Mouse (Mus musculus) frontal cortex, postnatal 25 days (tissue): ENCODE measurements around the gene Pop5.

Experiments
- DNase-seq, 2 experiments: peaks; one replicate each; pipeline ENCODE4 v3.0.0; 2022; ENCODE audit warnings: low spot score in 2 of 2

Gene Pop5

DNA sequence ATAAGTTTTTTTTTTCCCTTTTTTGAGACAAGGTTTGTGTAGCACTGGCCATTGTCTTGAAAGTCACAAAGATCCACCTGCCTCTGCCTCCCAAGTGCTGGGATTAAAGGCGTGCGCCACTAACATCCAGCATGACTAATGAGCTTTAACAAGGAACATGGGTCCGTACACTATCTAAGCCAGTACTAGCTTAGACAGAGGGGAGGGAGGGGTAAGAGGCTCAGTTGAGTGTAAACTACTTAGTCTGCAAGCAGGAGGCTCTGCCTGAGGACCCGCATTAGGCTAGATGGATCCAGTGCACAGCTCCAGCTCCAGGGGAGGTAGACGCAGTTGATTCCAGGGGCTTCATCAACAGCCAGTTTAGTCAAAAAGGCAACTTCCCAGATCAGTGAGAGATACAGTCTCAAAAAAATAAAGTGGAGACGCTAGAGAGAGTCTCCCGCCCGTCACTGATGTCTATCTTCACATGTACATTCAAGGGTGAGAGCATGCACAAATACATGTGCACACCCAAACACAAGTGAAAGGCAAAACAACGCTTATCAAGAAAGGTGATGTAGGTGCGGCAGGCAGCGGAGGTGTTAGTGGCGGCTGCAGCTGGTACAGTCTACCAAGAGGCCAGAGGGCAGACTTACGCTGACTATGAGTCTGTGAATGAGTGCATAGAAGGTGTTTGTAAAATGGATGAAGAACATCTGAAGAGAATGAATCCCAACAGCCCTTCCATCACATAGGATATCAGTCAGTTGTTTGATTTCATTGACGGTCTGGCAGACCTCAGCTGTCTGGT lies 27.1 kb downstream of the Pop5 start:
- DNase-seq = no peak

GRCm38 (mm10) chr5:115266340-115266739 lies 30.7 kb downstream of the Pop5 start:
- no peak for DNase-seq

DNA sequence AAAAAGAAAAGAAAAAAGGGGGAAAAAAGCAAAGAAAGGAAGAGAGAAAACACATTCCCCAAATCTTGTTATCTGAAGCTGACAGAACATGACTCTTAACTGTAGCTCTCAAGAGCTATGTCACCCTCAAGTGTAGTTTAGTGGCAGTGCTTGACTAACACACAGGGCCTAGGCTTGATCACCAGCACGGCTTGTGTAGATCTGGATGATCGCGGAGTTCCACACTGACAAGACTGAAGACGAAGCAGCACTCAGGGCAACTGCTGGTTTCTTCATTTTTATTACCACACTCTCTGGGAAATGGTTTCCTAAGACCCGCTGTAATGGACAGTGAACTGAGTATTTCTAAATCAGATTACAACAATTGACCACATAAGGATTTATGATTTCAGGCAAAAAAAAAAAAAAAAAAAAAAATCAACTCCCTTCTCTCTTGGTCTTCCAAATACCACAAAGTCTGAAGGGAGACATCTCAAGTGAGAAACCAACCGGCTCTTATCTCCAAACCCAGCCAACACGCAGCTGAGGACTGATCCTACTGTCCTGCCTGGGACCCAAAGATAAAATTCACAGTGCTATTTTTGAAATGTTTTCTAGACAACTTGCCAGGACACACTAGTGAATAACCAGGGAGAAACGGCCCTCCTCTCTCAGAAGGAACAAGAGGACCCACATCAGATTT lies 31.3 kb downstream of the Pop5 start:
- DNase-seq = no peak

DNA sequence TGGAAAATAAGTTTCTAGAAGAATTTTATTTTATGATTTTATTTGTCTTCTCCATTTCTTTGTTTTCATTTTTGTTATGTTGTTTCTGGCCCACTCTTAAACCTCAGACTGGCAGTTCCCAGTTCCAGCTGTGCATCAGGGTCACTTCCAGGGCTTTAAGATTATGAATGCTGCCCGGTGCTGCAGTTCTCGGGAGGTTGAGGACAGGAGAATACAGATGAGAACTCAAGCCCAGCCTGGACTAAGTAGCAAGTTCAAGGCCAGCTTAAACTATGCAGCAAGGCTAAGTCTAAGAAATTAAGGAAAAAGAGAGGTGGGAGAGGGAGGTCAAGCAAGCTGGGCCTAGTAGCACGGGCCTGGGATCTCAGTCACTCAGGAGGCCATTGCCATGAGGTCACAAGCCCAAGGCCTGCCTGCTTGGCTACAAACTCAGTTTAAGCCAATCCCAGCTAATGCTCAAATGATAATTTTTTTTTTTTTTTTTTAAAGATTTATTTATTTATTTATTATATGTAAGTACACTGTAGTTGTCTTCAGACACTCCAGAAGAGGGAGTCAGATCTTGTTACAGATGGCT lies 31.9 kb downstream of the Pop5 start:
- no peak for DNase-seq

DNA sequence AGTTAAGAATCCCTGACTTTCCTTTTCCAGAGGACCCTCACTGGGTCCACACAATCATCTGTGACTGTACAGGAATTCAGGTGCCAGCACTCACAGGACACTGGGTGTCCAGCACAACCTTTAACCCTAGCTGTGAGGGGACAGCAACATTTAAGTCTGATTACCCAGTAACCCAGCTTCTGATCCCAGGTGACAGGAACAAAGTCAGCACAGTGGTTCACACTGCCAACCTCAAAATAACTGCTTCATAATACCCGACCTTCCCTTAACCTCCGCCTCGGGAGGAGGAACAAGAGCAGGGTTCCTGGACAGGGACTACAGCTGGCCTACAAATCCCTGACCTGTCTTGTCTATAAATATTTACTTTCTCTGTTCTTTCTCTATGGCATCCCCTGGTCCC lies 32.6 kb downstream of the Pop5 start:
- DNase-seq = no peak

- no peak for DNase-seq
These were observed 34.3 kb downstream of the Pop5 start for GRCm38 (mm10) chr5:115269969-115270368.

GRCm38 (mm10) chr5:115271931-115272811 lies 36.5 kb downstream of the Pop5 start:
- DNase-seq = peak in 1 of 2 experiments; percentile 30

DNA sequence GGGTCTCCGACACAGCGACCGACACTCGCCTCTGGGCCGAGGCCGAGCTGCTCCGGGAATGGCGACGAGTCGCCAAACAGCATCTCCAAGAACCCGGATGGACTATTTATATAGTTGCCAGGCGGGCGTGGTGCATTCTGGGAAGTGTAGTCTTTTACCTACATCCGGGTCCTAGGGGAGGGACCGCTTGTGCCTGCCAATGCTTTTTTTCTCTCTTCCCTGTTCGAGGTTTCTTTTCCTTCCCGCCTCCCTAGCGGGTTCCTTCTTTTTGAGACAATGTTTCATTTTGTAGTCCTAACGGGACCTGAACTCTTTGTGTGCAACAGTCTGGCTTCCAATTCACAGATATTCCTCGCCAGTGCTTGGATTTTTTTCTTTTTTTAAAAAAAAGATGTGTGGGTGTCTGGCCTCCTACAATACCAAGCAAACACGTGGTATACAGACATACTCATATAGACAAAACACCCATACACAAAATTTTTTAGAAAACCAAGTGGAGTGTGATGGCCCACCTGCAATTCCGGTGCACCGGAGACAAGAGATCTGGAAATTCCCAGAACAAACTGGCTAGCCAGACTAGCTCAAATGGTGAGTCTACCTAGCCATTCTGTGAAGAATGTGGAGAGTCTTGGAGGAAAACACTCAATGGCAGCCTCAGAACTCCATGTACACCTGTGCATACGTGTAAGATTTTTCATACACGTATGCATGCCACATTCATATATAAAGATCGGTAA lies 37.3 kb downstream of the Pop5 start, which contains the start of gene Rnf10:
Gene Rnf10, minus strand, starts transcription at position 87 of the 737 bp plus-strand sequence.
- peak; percentile 98 to 99 for DNase-seq

DNA sequence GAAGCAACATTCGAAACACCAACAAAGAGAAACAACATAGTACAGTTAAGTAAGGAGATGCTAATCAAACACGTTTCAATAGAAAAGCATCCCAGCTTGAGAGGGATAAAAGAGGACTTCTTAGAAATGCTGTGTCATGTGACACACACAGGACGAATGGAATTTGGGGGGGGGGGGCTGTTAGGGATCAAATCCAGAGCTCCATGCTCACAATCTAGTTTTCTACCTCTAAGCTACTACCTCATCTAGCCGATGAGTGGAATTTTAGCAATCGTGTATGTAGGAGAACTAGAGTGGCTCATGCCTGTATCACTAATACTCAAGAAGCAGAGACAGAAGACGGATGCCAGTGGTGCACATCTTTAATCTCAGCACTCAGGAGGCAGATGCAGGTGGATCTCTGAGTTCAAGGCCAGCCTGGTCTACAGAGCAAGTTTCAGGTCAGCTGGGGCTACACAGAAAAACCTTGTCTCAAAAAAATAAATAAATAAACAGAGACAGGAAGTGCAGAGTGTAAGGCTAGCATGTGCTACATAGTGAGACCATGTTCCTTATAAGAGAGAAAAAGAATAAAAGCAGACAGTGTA lies 38.0 kb downstream of the Pop5 start:
- no peak for DNase-seq

- DNase-seq = no peak
These were observed 38.7 kb downstream of the Pop5 start for GRCm38 (mm10) chr5:115274353-115274752.

- DNase-seq = no peak
These were observed 39.1 kb downstream of the Pop5 start for GRCm38 (mm10) chr5:115274771-115275170.

- DNase-seq = no peak
These were observed 40.4 kb downstream of the Pop5 start for GRCm38 (mm10) chr5:115275998-115276397.

- DNase-seq = no peak
These were observed 42.4 kb downstream of the Pop5 start for GRCm38 (mm10) chr5:115278053-115278452.

GRCm38 (mm10) chr5:115278785-115279184 lies 43.1 kb downstream of the Pop5 start:
- DNase-seq = no peak

- DNase-seq = peak; percentile 75 to 79
These were observed 43.8 kb downstream of the Pop5 start, which contains the start of gene Coq5 for GRCm38 (mm10) chr5:115279226-115280049. Coq5 (plus strand) TSS chr5:115279666.

DNA sequence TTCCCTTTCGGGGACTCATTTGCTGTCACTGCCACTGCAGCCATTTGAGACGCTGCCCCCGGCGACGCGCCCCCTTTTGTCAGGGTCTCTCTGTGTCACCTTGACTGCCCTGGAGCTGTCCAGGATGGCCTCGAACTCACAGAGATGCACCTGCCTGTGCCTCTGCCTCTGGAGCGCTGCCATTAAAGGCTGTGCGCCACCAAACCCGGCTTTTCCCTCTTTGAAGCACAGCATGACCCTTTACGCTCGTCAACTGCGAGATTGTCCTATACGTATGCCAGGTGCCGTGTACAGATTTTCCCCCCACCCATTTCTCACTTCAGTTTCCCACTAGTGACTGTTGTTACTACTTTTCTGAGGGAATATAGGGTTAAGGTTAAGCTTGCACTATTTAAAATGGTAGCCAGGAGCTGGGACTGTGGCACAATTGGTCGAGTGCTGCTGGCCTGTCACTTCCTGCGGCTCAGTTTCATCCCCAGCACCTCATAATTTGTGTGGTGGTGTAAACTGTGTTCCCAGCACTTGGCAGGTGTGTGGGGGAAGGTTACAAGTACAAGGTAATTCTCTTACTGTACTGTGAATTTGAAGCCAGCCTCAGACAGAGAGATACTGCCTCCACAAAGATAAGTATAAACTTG lies 44.5 kb downstream of the Pop5 start:
- DNase-seq = no peak

GRCm38 (mm10) chr5:115284735-115285134 lies 49.1 kb downstream of the Pop5 start:
- DNase-seq = no peak

GRCm38 (mm10) chr5:115294173-115294572 lies 58.5 kb downstream of the Pop5 start:
- no peak for DNase-seq
